Mouse (Mus musculus): ENCODE results near the gene Ppp1r15b. TPM values are rescaled to one million over a fixed set of nuclear protein-coding genes. Genes with fewer than 3 reads are reported as not detected.
A peak's percentile ranks its signal among the peaks of the same experiment; 100 is the strongest.

Gene Ppp1r15b
- total and polyA plus RNA-seq, 2 experiments from 2014 or later: 17.5 to 42.3 TPM

DNA sequence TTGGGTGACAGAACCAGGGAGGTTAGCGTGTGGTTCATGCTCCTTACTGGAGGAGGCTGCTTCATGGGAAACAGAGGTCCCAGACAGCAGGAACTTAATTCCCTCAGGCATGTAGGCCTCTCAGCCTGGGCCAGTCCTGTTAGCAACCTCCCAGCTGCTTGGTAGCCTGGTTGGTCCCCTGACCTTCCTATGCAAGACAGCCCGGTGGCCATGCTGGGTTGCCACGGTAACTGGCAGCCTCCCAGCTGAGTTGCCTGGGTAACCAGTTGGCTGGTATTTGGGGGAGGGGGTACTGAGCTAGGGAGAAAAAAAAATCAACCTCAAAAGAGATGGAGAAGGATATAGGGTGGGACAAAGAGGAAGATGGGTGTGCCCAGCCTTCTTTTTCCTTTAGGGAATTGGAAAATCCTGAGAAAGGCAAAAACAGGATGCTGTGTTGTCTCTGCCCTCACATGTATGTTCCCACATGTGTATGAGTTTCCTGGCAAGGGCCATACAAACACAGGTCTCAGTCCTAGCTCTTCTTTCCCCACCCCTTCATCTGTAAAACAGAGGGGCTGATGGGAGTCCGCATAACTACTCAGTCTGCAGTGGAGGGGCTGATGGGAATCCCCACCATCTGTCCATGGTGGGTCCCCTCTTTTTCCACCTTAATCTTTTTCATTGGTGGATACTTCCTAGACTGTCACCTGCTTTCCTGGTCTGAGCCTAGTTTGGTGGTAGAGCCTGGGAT is 57.2 kb downstream of the Ppp1r15b start:
- peaks cover 9% of the 10 kb centered on the region; the same call in 1 of the 2 replicates for H3K4me1 ChIP-seq (ENCODE audit: insufficient read depth, low read length)
- no peaks in the 10 kb centered on the region for H3K36me3 ChIP-seq (ENCODE audit: insufficient read depth, low read length)
- peak overlapping the region; percentile 24; the same call in 1 of the 2 replicates for H3K4me2 ChIP-seq (ENCODE audit: low read depth, low read length, poor library complexity, severe bottlenecking)
- peak overlapping the region; percentile 65 for H3K27ac ChIP-seq (ENCODE audit: low read depth, low read length)
- H3K9me3 ChIP-seq (ENCODE audit: low read length): no peaks in the 10 kb centered on the region
- no peak overlapping the region; the same call in 1 of the 2 replicates for H3K9ac ChIP-seq (replicated peaks; ENCODE audit: low read length, poor library complexity, severe bottlenecking)
- H3K27me3 ChIP-seq (ENCODE audit: insufficient read depth, low read length): no peaks in the 10 kb centered on the region
- peak; percentile 73 for ATAC-seq (ENCODE audit: low FRiP score)
- peak; percentile 93 for DNase-seq (ENCODE audit: low spot score)
- 8% methylated on average over 4 of the region's 4 CpGs for WGBS
- H3K4me3 ChIP-seq (ENCODE audit: low read depth, low read length): no peak overlapping the region
- TF ChIP-seq CTCF (IDR thresholded peaks at IDR 0.05): no peak

DNA sequence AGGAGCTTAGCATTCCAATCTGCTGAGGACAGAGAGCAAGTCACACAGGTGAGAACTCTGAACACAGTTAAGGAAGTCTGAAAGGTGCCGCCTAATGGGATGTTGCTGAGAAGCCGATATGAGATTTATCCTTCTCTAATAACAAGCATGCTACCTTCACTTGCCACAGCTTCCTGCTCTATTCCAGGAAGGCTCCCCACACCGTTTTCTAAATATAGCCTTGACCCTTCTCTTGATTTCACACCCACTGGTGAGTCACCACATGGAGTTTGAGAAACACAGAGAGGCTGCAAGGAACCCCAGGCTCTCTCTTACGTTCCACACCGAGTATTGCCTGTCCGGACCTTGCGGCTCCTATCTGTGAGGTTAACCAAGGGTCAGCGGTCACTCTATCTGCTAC is 57.8 kb downstream of the Ppp1r15b start:
- Histone ChIP-seq H3K9ac (replicated peaks; ENCODE audit: low read length, poor library complexity, severe bottlenecking) (no peak overlapping the region), H3K4me1 (ENCODE audit: insufficient read depth, low read length) (peaks cover 7% of the 10 kb centered on the region; the same call in 1 of the 2 replicates), H3K27me3 (ENCODE audit: insufficient read depth, low read length) (no peaks in the 10 kb centered on the region), H3K4me3 (ENCODE audit: low read depth, low read length) (no peak overlapping the region), H3K36me3 (ENCODE audit: insufficient read depth, low read length) (no peaks in the 10 kb centered on the region), H3K4me2 (ENCODE audit: low read depth, low read length, poor library complexity, severe bottlenecking) (no peak overlapping the region), H3K27ac (ENCODE audit: low read depth, low read length) (0 out of 2 replicates have a peak overlapping the region, but pooled peaks have one; percentile 8), H3K9me3 (ENCODE audit: low read length) (no peaks in the 10 kb centered on the region)
- TF ChIP-seq CTCF (IDR thresholded peaks at IDR 0.05): no peak
- no peak for ATAC-seq (ENCODE audit: low FRiP score)
- WGBS: 76% methylated on average over 8 of the region's 8 CpGs
- DNase-seq (ENCODE audit: low spot score): no peak

Other genes starting within 250 kb of the Ppp1r15b start
- 54.4 and 84.5 TPM in 2 replicates for gene Mdm4, start 100.6 kb upstream of the Ppp1r15b start, total RNA-seq (2014; rRNA removed)
- gene Mdm4, start 100.6 kb upstream of the Ppp1r15b start, polyA plus RNA-seq (2015; fragmentation: Nextera tagmentation; extraction: Ambion mirVana): 28.2 and 28.9 TPM in 2 replicates
- 21.3 and 28.5 TPM in 2 replicates for gene Pik3c2b, start 85.5 kb upstream of the Ppp1r15b start, total RNA-seq (2014; rRNA removed)
- 8.4 and 9.2 TPM in 2 replicates for gene Pik3c2b, start 85.5 kb upstream of the Ppp1r15b start, polyA plus RNA-seq (2015; fragmentation: Nextera tagmentation; extraction: Ambion mirVana)
- gene Plekha6, start 33.1 kb downstream of the Ppp1r15b start, total RNA-seq (2014; rRNA removed): 49.3 and 52.2 TPM in 2 replicates
- 9.4 and 11.9 TPM in 2 replicates for gene Plekha6, start 33.1 kb downstream of the Ppp1r15b start, polyA plus RNA-seq (2015; fragmentation: Nextera tagmentation; extraction: Ambion mirVana)
- gene Golt1a, start 178.7 kb downstream of the Ppp1r15b start, total RNA-seq (2014; rRNA removed): not detected in 2 replicates
- not detected in 2 replicates for gene Golt1a, start 178.7 kb downstream of the Ppp1r15b start, polyA plus RNA-seq (2015; fragmentation: Nextera tagmentation; extraction: Ambion mirVana)
- not detected in 2 replicates for gene Kiss1, start 190.7 kb downstream of the Ppp1r15b start, total RNA-seq (2014; rRNA removed)
- 0.47 and 2.6 TPM in 2 replicates for gene Kiss1, start 190.7 kb downstream of the Ppp1r15b start, polyA plus RNA-seq (2015; fragmentation: Nextera tagmentation; extraction: Ambion mirVana)
- 0.14 TPM in 1 of 2 replicates, not detected in the other for gene Ren1, start 219.4 kb downstream of the Ppp1r15b start, total RNA-seq (2014; rRNA removed)
- gene Ren1, start 219.4 kb downstream of the Ppp1r15b start, polyA plus RNA-seq (2015; fragmentation: Nextera tagmentation; extraction: Ambion mirVana): 0.23 TPM in 1 of 2 replicates, not detected in the other
- 49.8 and 52.0 TPM in 2 replicates for gene Etnk2, start 232.4 kb downstream of the Ppp1r15b start, total RNA-seq (2014; rRNA removed)
- gene Etnk2, start 232.4 kb downstream of the Ppp1r15b start, polyA plus RNA-seq (2015; fragmentation: Nextera tagmentation; extraction: Ambion mirVana): 34.5 and 37.2 TPM in 2 replicates

All from midbrain, postnatal 0 days (tissue).